Mouse (Mus musculus) limb, embryonic 11.5 days (tissue): ENCODE measurements around the gene Fbxo10. TPM values are rescaled to one million over a fixed set of nuclear protein-coding genes. Genes with fewer than 3 reads are reported as not detected.
"Not testable (repeated sequence)": the region's sequence is repeated elsewhere in the genome, so short reads cannot be mapped to it uniquely, and the experiment has no call there.

Experiments used
- ATAC-seq: fragments of 200-750 bp; cut with Nextera tagmentation; 2 replicates; pipeline ENCODE4 v1.8.0; 2017; ENCODE audit warnings: low read depth; ENCODE audit not compliant: insufficient number of reproducible peaks, low FRiP score, low TSS enrichment
- DNase-seq: peaks from one replicate; pipeline ENCODE4 v3.0.0-alpha.2; 2015; ENCODE audit warnings: low spot score
- H3K27ac ChIP-seq: fragments of 300-500 bp; sonication (generic); replicated peaks from 2 replicates; pipeline ENCODE4 v1.5.1; 2014; ENCODE audit warnings: low read depth, mild to moderate bottlenecking, low read length
- H3K27me3 ChIP-seq: fragments of 300-500 bp; sonication (generic); 2 replicates; pipeline ENCODE4 v1.6.1; 2014; ENCODE audit warnings: mild to moderate bottlenecking, low read length, mixed read lengths; ENCODE audit not compliant: control insufficient read depth, insufficient read depth
- H3K36me3 ChIP-seq: fragments of 300-500 bp; sonication (generic); 2 replicates; pipeline ENCODE4 v1.6.1; 2014; ENCODE audit warnings: mild to moderate bottlenecking, low read length, moderate library complexity, mixed read lengths; ENCODE audit not compliant: control insufficient read depth, insufficient read depth
- H3K4me1 ChIP-seq: fragments of 300-500 bp; sonication (generic); 2 replicates; pipeline ENCODE4 v1.6.1; 2014; ENCODE audit warnings: low read length, mixed read lengths; ENCODE audit not compliant: control insufficient read depth, insufficient read depth
- H3K4me2 ChIP-seq: fragments of 300-500 bp; sonication (generic); 2 replicates; pipeline ENCODE4 v1.6.1; 2014; ENCODE audit warnings: low read depth, mild to moderate bottlenecking, moderate library complexity; ENCODE audit not compliant: severe bottlenecking
- H3K4me3 ChIP-seq: fragments of 300-500 bp; sonication (generic); 2 replicates; pipeline ENCODE4 v1.5.1; 2014; ENCODE audit warnings: low read depth, low read length
- H3K9ac ChIP-seq: fragments of 300-500 bp; sonication (generic); 2 replicates; pipeline ENCODE4 v1.6.1; 2014; ENCODE audit warnings: mild to moderate bottlenecking, low read length
- H3K9me3 ChIP-seq: fragments of 300-500 bp; sonication (generic); 2 replicates; pipeline ENCODE4 v1.6.1; 2016; ENCODE audit warnings: low read length; ENCODE audit not compliant: control insufficient read depth
- WGBS: fragments of 180-500 bp; shearing (Covaris S2); extraction: QIAGEN DNeasy Blood & Tissue Kit; methylation state at CpG from one replicate; pipeline ENCODE4 v1.1.7; 2014; 5-methylcytosine and 5-hydroxymethylcytosine counted together
- polyA plus RNA-seq: library from polyadenylated mRNA; unstranded; fragments of >200 nt; fragmentation: Nextera tagmentation; extraction: Ambion mirVana; gene quantifications from 2 replicates; pipeline ENCODE4 v1.2.1, GENCODE M21; 2014

Gene Fbxo10
- polyA plus RNA-seq, 1 experiment from 2014 or later: 10.2 TPM

- DNase-seq: no peak
- no peak for ATAC-seq
- no peaks in the 10 kb centered on the region for H3K4me1 ChIP-seq
- H3K36me3 ChIP-seq: no peaks in the 10 kb centered on the region
- no peak overlapping the region for H3K27ac ChIP-seq
- WGBS: 42% methylated on average over 2 of the region's 2 CpGs
- no peak overlapping the region for H3K4me2 ChIP-seq
- no peaks in the 10 kb centered on the region for H3K9me3 ChIP-seq
- H3K4me3 ChIP-seq: no peak overlapping the region
- H3K9ac ChIP-seq: no peak overlapping the region
- H3K27me3 ChIP-seq: no peaks in the 10 kb centered on the region
These were observed 18.2 kb downstream of the Fbxo10 start for GRCm38 (mm10) chr4:45066036-45066730.

DNA sequence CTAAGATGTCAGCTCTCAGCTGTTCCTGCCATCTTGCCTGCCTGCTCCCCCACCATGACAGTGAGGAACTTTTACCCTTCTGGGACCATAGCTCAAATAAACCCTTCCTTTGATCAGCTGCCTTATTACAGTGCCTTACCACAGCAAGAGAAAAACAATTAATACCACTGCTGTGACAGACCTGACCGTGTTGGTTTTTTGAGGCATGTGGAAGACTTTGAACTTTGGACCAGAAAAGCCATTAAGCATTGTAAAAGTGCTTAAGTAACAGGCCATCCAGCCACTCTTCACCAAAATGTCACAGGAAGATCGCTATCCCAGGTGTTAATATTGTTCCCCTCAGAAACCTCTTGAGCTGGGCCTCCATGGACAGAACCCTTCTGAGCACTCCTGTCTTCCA is 19.8 kb downstream of the Fbxo10 start:
- Histone ChIP-seq H3K9ac (no peak overlapping the region), H3K9me3 (no peaks in the 10 kb centered on the region), H3K36me3 (no peaks in the 10 kb centered on the region), H3K27ac (no peak overlapping the region), H3K27me3 (no peaks in the 10 kb centered on the region), H3K4me2 (no peak overlapping the region), H3K4me1 (no peaks in the 10 kb centered on the region), H3K4me3 (no peak overlapping the region)
- no peak for DNase-seq
- ATAC-seq: no peak
- 69% methylated on average over 2 of the region's 2 CpGs for WGBS

- not testable (repeated sequence) for DNase-seq, H3K27ac ChIP-seq, H3K36me3 ChIP-seq
These were observed 20.6 kb downstream of the Fbxo10 start for GRCm38 (mm10) chr4:45063836-45064235.

GRCm38 (mm10) chr4:45055451-45055850 is 29.0 kb downstream of the Fbxo10 start:
- H3K4me3 ChIP-seq: no peak overlapping the region

More at GRCm38 (mm10) chr4:45063836-45064235, 20.6 kb downstream of the Fbxo10 start:
- H3K4me3 ChIP-seq, H3K4me2 ChIP-seq, H3K27me3 ChIP-seq, H3K4me1 ChIP-seq, ATAC-seq, H3K9ac ChIP-seq, H3K9me3 ChIP-seq: not testable (repeated sequence)
- WGBS: 91% methylated on average over 1 of the region's 1 CpGs

DNA sequence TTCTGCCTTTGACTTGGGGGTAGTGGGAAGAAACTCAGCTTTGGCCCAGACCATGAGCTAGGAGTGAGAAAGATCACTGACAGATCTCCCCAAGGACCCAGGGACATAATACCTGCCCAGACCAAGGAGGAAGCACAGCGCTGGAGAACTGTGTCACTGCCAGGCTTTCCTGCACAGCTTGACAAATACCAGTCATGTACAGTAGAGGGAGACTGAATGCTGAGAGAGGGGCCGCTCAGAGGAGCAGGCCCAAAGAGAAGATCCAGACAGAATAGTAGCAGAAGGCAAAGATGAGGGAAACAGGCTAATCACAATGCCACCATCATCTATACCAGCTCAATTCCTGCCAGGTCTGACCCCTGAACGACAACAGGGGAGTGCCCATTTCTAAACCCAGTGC is 29.5 kb downstream of the Fbxo10 start:
- Histone ChIP-seq H3K4me2 (no peak overlapping the region), H3K27me3 (no peaks in the 10 kb centered on the region), H3K9me3 (no peaks in the 10 kb centered on the region), H3K27ac (no peak overlapping the region), H3K4me1 (no peaks in the 10 kb centered on the region), H3K36me3 (peaks cover 3% of the 10 kb centered on the region; the same call in 1 of the 2 replicates), H3K9ac (no peak overlapping the region), H3K4me3 (no peak overlapping the region)
- 53% methylated on average over 3 of the region's 3 CpGs for WGBS
- DNase-seq: no peak
- no peak for ATAC-seq

More at GRCm38 (mm10) chr4:45055451-45055850, 29.0 kb downstream of the Fbxo10 start:
- H3K9me3 ChIP-seq: no peaks in the 10 kb centered on the region
- peaks cover 3% of the 10 kb centered on the region; the same call in 1 of the 2 replicates for H3K36me3 ChIP-seq
- ATAC-seq: no peak
- 85% methylated on average over 8 of the region's 8 CpGs for WGBS
- DNase-seq: no peak
- no peak overlapping the region for H3K9ac ChIP-seq
- H3K27me3 ChIP-seq: no peaks in the 10 kb centered on the region
- H3K4me1 ChIP-seq: no peaks in the 10 kb centered on the region
- no peak overlapping the region for H3K27ac ChIP-seq
- H3K4me2 ChIP-seq: no peak overlapping the region

DNA sequence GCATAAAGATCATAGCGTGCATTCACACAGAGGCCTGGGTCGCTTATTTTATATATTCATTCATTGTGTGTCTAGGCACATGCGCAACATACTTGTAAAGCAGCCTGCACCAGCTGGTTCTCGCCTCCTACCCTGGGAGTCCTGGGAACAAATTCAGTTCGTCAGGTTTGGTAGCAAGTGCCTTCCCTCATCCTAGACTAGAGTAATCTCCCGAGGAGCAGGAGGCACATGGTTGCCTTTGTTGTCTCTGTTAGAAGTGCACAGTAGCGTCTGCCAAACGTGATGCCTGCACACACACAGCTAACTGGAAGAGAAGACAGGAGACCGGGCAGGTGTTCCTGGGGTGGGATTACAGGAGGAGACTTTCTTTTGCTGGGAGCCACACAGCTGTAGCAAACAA is 36.4 kb downstream of the Fbxo10 start:
- no peak overlapping the region for H3K27ac ChIP-seq

DNA sequence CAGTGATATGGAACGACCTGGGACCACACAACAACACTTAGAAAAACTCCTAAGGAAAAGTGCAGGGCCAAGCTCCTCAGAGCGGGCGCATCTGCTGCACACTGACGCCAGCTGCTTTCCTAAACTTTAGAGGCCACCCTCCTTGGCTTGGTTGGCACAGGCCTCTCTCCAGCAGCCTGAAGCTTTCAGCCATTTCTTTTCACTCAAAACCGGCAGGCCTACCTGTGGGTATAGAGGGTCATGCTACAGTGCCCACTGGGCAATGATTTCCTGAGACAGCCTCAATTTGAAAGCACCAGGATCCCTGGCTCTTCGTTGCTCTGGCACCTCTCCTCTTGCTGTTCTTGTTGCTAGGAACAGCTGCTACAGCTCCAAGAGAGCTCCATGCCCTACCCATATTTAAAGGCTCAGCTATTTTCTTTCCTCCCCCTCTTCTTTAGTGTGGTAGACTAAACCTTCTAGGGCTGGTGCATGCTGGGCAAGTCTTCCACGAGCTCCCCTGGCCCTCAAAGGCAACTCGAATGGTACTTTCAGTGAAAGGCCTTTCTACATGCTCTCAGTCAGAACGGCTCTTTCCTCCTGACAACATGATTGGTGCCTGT is 37.0 kb downstream of the Fbxo10 start:
- 88% methylated on average over 9 of the region's 9 CpGs for WGBS
- ATAC-seq: no peak
- Histone ChIP-seq H3K4me2 (no peak overlapping the region), H3K4me1 (no peaks in the 10 kb centered on the region), H3K9me3 (no peaks in the 10 kb centered on the region), H3K4me3 (no peak overlapping the region), H3K36me3 (peaks cover 7% of the 10 kb centered on the region; the same call in 1 of the 2 replicates), H3K9ac (no peak overlapping the region), H3K27me3 (no peaks in the 10 kb centered on the region), H3K27ac (no peak overlapping the region)
- DNase-seq: no peak

More for the DNA sequence above, 36.4 kb downstream of the Fbxo10 start:
- Histone ChIP-seq H3K9ac (no peak overlapping the region), H3K4me2 (no peak overlapping the region), H3K27me3 (no peaks in the 10 kb centered on the region), H3K4me3 (no peak overlapping the region), H3K9me3 (no peaks in the 10 kb centered on the region), H3K36me3 (peaks cover 7% of the 10 kb centered on the region; the same call in 1 of the 2 replicates), H3K4me1 (no peaks in the 10 kb centered on the region)
- DNase-seq (no peak), ATAC-seq (no peak)
- WGBS: 81% methylated on average over 9 of the region's 9 CpGs

- no peak overlapping the region for H3K4me2 ChIP-seq
- H3K4me1 ChIP-seq: no peaks in the 10 kb centered on the region
- WGBS: 93% methylated on average over 5 of the region's 5 CpGs
- no peaks in the 10 kb centered on the region for H3K27me3 ChIP-seq
- H3K4me3 ChIP-seq: no peak overlapping the region
- ATAC-seq (no peak), DNase-seq (no peak)
- H3K9ac ChIP-seq: no peak overlapping the region
- no peak overlapping the region for H3K27ac ChIP-seq
- no peaks in the 10 kb centered on the region for H3K9me3 ChIP-seq
- peaks cover 8% of the 10 kb centered on the region; the same call in 1 of the 2 replicates for H3K36me3 ChIP-seq
These were observed 37.7 kb downstream of the Fbxo10 start for GRCm38 (mm10) chr4:45046679-45047078.
